Mouse (Mus musculus): ENCODE measurements at regions not wholly inside any gene's neighbourhood (a gene's known extent, or its start where the extent isn't known, plus 50 kb on each side); places are given as distances from the start of the nearest gene placed in this dataset.

GRCm38 (mm10) chr9:41479085-41479484 lies 317.6 kb upstream of the Ubash3b start:
- whole genome bisulfite sequencing: 89% methylated on average over 5 of the region's 5 CpGs
- Histone ChIP-seq H3K4me2 (replicated peaks) (no peak overlapping the region), H3K9ac (no peak overlapping the region), H3K27me3 (replicated peaks) (no peaks in the 10 kb centered on the region), H3K36me3 (no peaks in the 10 kb centered on the region), H3K4me3 (replicated peaks) (no peak overlapping the region), H3K9me3 (no peaks in the 10 kb centered on the region), H3K4me1 (replicated peaks) (peaks cover 6% of the 10 kb centered on the region), H3K27ac (no peak overlapping the region)
- no peak for ATAC-seq

- ATAC-seq: no peak
- Histone ChIP-seq H3K4me2 (replicated peaks) (no peak overlapping the region), H3K4me3 (replicated peaks) (no peak overlapping the region), H3K36me3 (no peaks in the 10 kb centered on the region), H3K9me3 (no peaks in the 10 kb centered on the region), H3K27me3 (replicated peaks) (no peaks in the 10 kb centered on the region), H3K9ac (no peak overlapping the region), H3K4me1 (replicated peaks) (peaks cover 6% of the 10 kb centered on the region), H3K27ac (no peak overlapping the region)
- WGBS: 88% methylated on average over 7 of the region's 7 CpGs
Observed at GRCm38 (mm10) chr9:41478106-41478848, 316.8 kb upstream of the Ubash3b start.

GRCm38 (mm10) chr9:41475326-41475725 lies 313.8 kb upstream of the Ubash3b start:
- peak; percentile 4; the same call in 1 of the 2 replicates for ATAC-seq

GRCm38 (mm10) chr9:41474945-41475297 lies 313.4 kb upstream of the Ubash3b start:
- no peaks in the 10 kb centered on the region for H3K27me3 ChIP-seq (replicated peaks)
- H3K27ac ChIP-seq: peak overlapping the region; percentile 13; the same call in 1 of the 2 replicates
- H3K4me3 ChIP-seq (replicated peaks): no peak overlapping the region
- no peak overlapping the region; the same call in 1 of the 2 replicates for H3K9ac ChIP-seq
- 67% methylated on average over 6 of the region's 6 CpGs for WGBS
- ATAC-seq: peak; percentile 34
- peaks cover 6% of the 10 kb centered on the region for H3K4me1 ChIP-seq (replicated peaks)
- H3K9me3 ChIP-seq: no peaks in the 10 kb centered on the region
- peak overlapping the region; percentile 45 for H3K4me2 ChIP-seq (replicated peaks)
- H3K36me3 ChIP-seq: no peaks in the 10 kb centered on the region

More at GRCm38 (mm10) chr9:41475326-41475725, 313.8 kb upstream of the Ubash3b start:
- no peak overlapping the region for H3K27ac ChIP-seq
- H3K36me3 ChIP-seq: no peaks in the 10 kb centered on the region
- H3K4me2 ChIP-seq (replicated peaks): peak overlapping the region; percentile 45
- H3K9ac ChIP-seq: no peak overlapping the region
- no peaks in the 10 kb centered on the region for H3K27me3 ChIP-seq (replicated peaks)
- H3K4me1 ChIP-seq (replicated peaks): peaks cover 6% of the 10 kb centered on the region
- H3K4me3 ChIP-seq (replicated peaks): no peak overlapping the region
- WGBS: 67% methylated on average over 8 of the region's 8 CpGs
- no peaks in the 10 kb centered on the region for H3K9me3 ChIP-seq

- Histone ChIP-seq H3K9me3 (no peaks in the 10 kb centered on the region), H3K36me3 (no peaks in the 10 kb centered on the region), H3K27me3 (replicated peaks) (no peaks in the 10 kb centered on the region), H3K27ac (peak overlapping the region; percentile 13; the same call in 1 of the 2 replicates), H3K4me2 (replicated peaks) (peak overlapping the region; percentile 45; the same call in 1 of the 2 replicates), H3K9ac (no peak overlapping the region), H3K4me1 (replicated peaks) (peaks cover 6% of the 10 kb centered on the region), H3K4me3 (replicated peaks) (no peak overlapping the region)
- WGBS: 43% methylated on average over 11 of the region's 11 CpGs
- peak; percentile 81 for ATAC-seq
Observed at GRCm38 (mm10) chr9:41474244-41474944, 312.9 kb upstream of the Ubash3b start.

GRCm38 (mm10) chr9:41473506-41473905 lies 312.0 kb upstream of the Ubash3b start:
- 83% methylated on average over 5 of the region's 5 CpGs for WGBS
- Histone ChIP-seq H3K9ac (no peak overlapping the region), H3K27ac (no peak overlapping the region)

GRCm38 (mm10) chr9:41471345-41471744 lies 309.8 kb upstream of the Ubash3b start:
- Histone ChIP-seq H3K27me3 (replicated peaks) (no peaks in the 10 kb centered on the region), H3K4me1 (replicated peaks) (peaks cover 6% of the 10 kb centered on the region), H3K4me2 (replicated peaks) (no peak overlapping the region), H3K27ac (no peak overlapping the region), H3K4me3 (replicated peaks) (no peak overlapping the region), H3K9me3 (no peaks in the 10 kb centered on the region), H3K36me3 (no peaks in the 10 kb centered on the region), H3K9ac (no peak overlapping the region)
- 88% methylated on average over 3 of the region's 3 CpGs for WGBS
- ATAC-seq: no peak

More at GRCm38 (mm10) chr9:41473506-41473905, 312.0 kb upstream of the Ubash3b start:
- Histone ChIP-seq H3K27me3 (replicated peaks) (no peaks in the 10 kb centered on the region), H3K36me3 (no peaks in the 10 kb centered on the region), H3K4me1 (replicated peaks) (peaks cover 6% of the 10 kb centered on the region), H3K9me3 (no peaks in the 10 kb centered on the region), H3K4me2 (replicated peaks) (no peak overlapping the region), H3K4me3 (replicated peaks) (no peak overlapping the region)
- ATAC-seq: no peak

- peak overlapping the region; percentile 29 for H3K27ac ChIP-seq
- H3K4me2 ChIP-seq (replicated peaks): no peak overlapping the region
- no peak for ATAC-seq
- no peak overlapping the region for H3K4me3 ChIP-seq (replicated peaks)
- H3K4me1 ChIP-seq (replicated peaks): peaks cover 3% of the 10 kb centered on the region
- WGBS: 43% methylated on average over 6 of the region's 6 CpGs
- no peaks in the 10 kb centered on the region for H3K9me3 ChIP-seq
- no peaks in the 10 kb centered on the region for H3K27me3 ChIP-seq (replicated peaks)
- H3K36me3 ChIP-seq: no peaks in the 10 kb centered on the region
- no peak overlapping the region for H3K9ac ChIP-seq
Observed at GRCm38 (mm10) chr9:41470010-41470409, 308.5 kb upstream of the Ubash3b start.

- no peak for ATAC-seq
- no peaks in the 10 kb centered on the region for H3K9me3 ChIP-seq
- no peak overlapping the region for H3K9ac ChIP-seq
- WGBS: 78% methylated on average over 5 of the region's 5 CpGs
- H3K4me2 ChIP-seq (replicated peaks): no peak overlapping the region
- no peak overlapping the region for H3K4me3 ChIP-seq (replicated peaks)
- no peaks in the 10 kb centered on the region for H3K27me3 ChIP-seq (replicated peaks)
- no peaks in the 10 kb centered on the region for H3K36me3 ChIP-seq
- H3K4me1 ChIP-seq (replicated peaks): no peaks in the 10 kb centered on the region
- peak overlapping the region; percentile 2; the same call in 1 of the 2 replicates for H3K27ac ChIP-seq
Observed at GRCm38 (mm10) chr9:41469414-41469813, 307.9 kb upstream of the Ubash3b start.

GRCm38 (mm10) chr9:41464057-41464685 lies 302.7 kb upstream of the Ubash3b start:
- no peak overlapping the region for H3K4me3 ChIP-seq (replicated peaks)
- H3K27ac ChIP-seq: no peak overlapping the region
- 0 out of 2 replicates have a peak, but pooled peaks cover 5% of the 10 kb centered on the region for H3K4me1 ChIP-seq (replicated peaks)
- H3K27me3 ChIP-seq (replicated peaks): no peaks in the 10 kb centered on the region
- no peak overlapping the region for H3K9ac ChIP-seq
- no peak overlapping the region for H3K4me2 ChIP-seq (replicated peaks)
- 75% methylated on average over 8 of the region's 8 CpGs for WGBS
- H3K9me3 ChIP-seq: no peaks in the 10 kb centered on the region
- ATAC-seq: peak; percentile 49; the same call in 1 of the 2 replicates
- H3K36me3 ChIP-seq: no peaks in the 10 kb centered on the region

GRCm38 (mm10) chr9:41461742-41462141 lies 300.2 kb upstream of the Ubash3b start:
- H3K4me3 ChIP-seq (replicated peaks): no peak overlapping the region
- no peak overlapping the region for H3K4me2 ChIP-seq (replicated peaks)
- WGBS: 21% methylated on average over 11 of the region's 11 CpGs
- no peaks in the 10 kb centered on the region for H3K36me3 ChIP-seq
- no peaks in the 10 kb centered on the region for H3K9me3 ChIP-seq
- peak; percentile 62 for ATAC-seq
- H3K4me1 ChIP-seq (replicated peaks): 0 out of 2 replicates have a peak, but pooled peaks cover 5% of the 10 kb centered on the region
- no peaks in the 10 kb centered on the region for H3K27me3 ChIP-seq (replicated peaks)
- H3K9ac ChIP-seq: no peak overlapping the region
- peak overlapping the region; percentile 24; the same call in 1 of the 2 replicates for H3K27ac ChIP-seq

GRCm38 (mm10) chr9:41460709-41461108 lies 299.2 kb upstream of the Ubash3b start:
- Histone ChIP-seq H3K27me3 (replicated peaks) (no peaks in the 10 kb centered on the region), H3K36me3 (no peaks in the 10 kb centered on the region), H3K4me2 (replicated peaks) (no peak overlapping the region), H3K27ac (no peak overlapping the region), H3K9ac (no peak overlapping the region), H3K4me1 (replicated peaks) (0 out of 2 replicates have a peak, but pooled peaks cover 5% of the 10 kb centered on the region), H3K4me3 (replicated peaks) (no peak overlapping the region), H3K9me3 (no peaks in the 10 kb centered on the region)
- WGBS: 67% methylated on average over 6 of the region's 6 CpGs
- ATAC-seq: no peak
